In genomic region chr15:98626078-98626477, GRCm38 (mm10) we compare ENCODE assay signal across 27 mouse cellular contexts. TPM values are rescaled to one million over a fixed set of nuclear protein-coding genes. Genes with fewer than 3 reads are reported as not detected.
DNase-seq lines count a peak whose midpoint lies in the region; ATAC-seq and TF ChIP-seq lines count a peak whose summit lies in the region.
"Had no signal": no experiment of that assay in that cellular context is flagged by ENCODE, and none has a peak within 500 bp of the region (broad histone marks: within the 10 kb centered on the region; RNA-seq: fewer than 3 reads in every experiment).

No protein-coding gene starts in this region.

- no peaks in the 10 kb centered on the region; the same call in 1 of the 2 replicates for H3K27me3 ChIP-seq in intestine, embryonic 16.5 days (replicated peaks; ENCODE audit: control insufficient read depth, insufficient read depth, low read length)
- peaks cover 4% of the 10 kb centered on the region for H3K27me3 ChIP-seq in intestine, embryonic 15.5 days (replicated peaks)
- H3K27me3 ChIP-seq in C2C12 (ENCODE audit: control insufficient read depth, insufficient read depth, insufficient read length), result no peaks in the 10 kb centered on the region

- peaks cover 28% of the 10 kb centered on the region for H3K4me1 ChIP-seq in intestine, embryonic 16.5 days (ENCODE audit: control insufficient read depth, insufficient read depth, low read length)
- peaks cover 26% of the 10 kb centered on the region for H3K4me1 ChIP-seq in intestine, embryonic 15.5 days (replicated peaks)

- H3K9ac ChIP-seq in intestine, embryonic 16.5 days (ENCODE audit: low read depth, low read length), result no peak overlapping the region
- H3K9ac ChIP-seq in intestine, embryonic 15.5 days, result no peak overlapping the region
- H3K9ac ChIP-seq: embryonic facial prominence, embryonic 13.5 days; forebrain, postnatal 0 days; heart, embryonic 12.5 days; hindbrain, embryonic 14.5 days; limb, embryonic 15.5 days; liver, embryonic 15.5 days; midbrain, embryonic 15.5 days had no signal

- no peaks in the 10 kb centered on the region for H3K36me3 ChIP-seq in intestine, embryonic 16.5 days (ENCODE audit: control insufficient read depth, insufficient read depth, low read length)
- no peaks in the 10 kb centered on the region for H3K36me3 ChIP-seq in intestine, embryonic 15.5 days
- H3K36me3 ChIP-seq in C2C12 (ENCODE audit: control insufficient read depth, insufficient read depth), result no peaks in the 10 kb centered on the region
- H3K36me3 ChIP-seq: embryonic facial prominence, embryonic 13.5 days; forebrain, embryonic 10.5 days; heart, embryonic 12.5 days; limb, embryonic 15.5 days; liver, embryonic 15.5 days; midbrain, embryonic 15.5 days had no signal

- H3K4me3 ChIP-seq in intestine, embryonic 16.5 days (ENCODE audit: low read length), result no peak overlapping the region
- no peak overlapping the region for H3K4me3 ChIP-seq in intestine, embryonic 15.5 days (replicated peaks)
- no peak overlapping the region for H3K4me3 ChIP-seq in C2C12 (ENCODE audit: insufficient read depth, poor library complexity, severe bottlenecking)
- H3K4me3 ChIP-seq: embryonic facial prominence, embryonic 13.5 days; forebrain, embryonic 10.5 days; heart, embryonic 12.5 days; limb, embryonic 15.5 days; liver, embryonic 15.5 days; midbrain, embryonic 15.5 days had no signal

- no peak overlapping the region; the same call in 1 of the 2 replicates for H3K27ac ChIP-seq in intestine, embryonic 16.5 days (ENCODE audit: low read length)
- no peak overlapping the region for H3K27ac ChIP-seq in intestine, embryonic 15.5 days
- H3K27ac ChIP-seq: embryonic facial prominence, embryonic 13.5 days; forebrain, embryonic 10.5 days; hindbrain, embryonic 14.5 days; limb, embryonic 15.5 days; liver, embryonic 15.5 days; midbrain, embryonic 15.5 days had no signal

- no peaks in the 10 kb centered on the region for H3K79me2 ChIP-seq in C2C12 (ENCODE audit: control insufficient read depth, insufficient read depth)

- peak; percentile 82 for DNase-seq in 3T3-L1 (ENCODE audit: low read depth, low spot score)
- DNase-seq in ZHBTc4 (ENCODE audit: low read depth, low spot score), result peak; percentile 81
- DNase-seq in adrenal gland, postnatal 4 days (ENCODE audit: low spot score in 2 of 2), result no peak
- DNase-seq in right cerebral cortex, postnatal 4 days, result no peak
- DNase-seq: adrenal gland, postnatal 10 days; cerebellum, adult 11 months; cerebellum, postnatal 10 days; forebrain, postnatal 0 days; kidney, postnatal 25 days; right cerebral cortex, postnatal 25 days had no signal

- H3K4me2 ChIP-seq in intestine, embryonic 16.5 days (ENCODE audit: low read depth, low read length), result no peak overlapping the region
- H3K4me2 ChIP-seq in intestine, embryonic 15.5 days (replicated peaks), result no peak overlapping the region
- H3K4me2 ChIP-seq: embryonic facial prominence, embryonic 13.5 days; heart, embryonic 12.5 days; hindbrain, embryonic 14.5 days; limb, embryonic 15.5 days; liver, embryonic 15.5 days; midbrain, embryonic 15.5 days had no signal

- no peaks in the 10 kb centered on the region for H3K79me3 ChIP-seq in C2C12 (ENCODE audit: low read depth)

- no peak overlapping the region for H3ac ChIP-seq in C2C12 (ENCODE audit: control insufficient read depth, insufficient read length, low read depth)

- TF ChIP-seq CTCF in C2C12 (IDR thresholded peaks at IDR 0.05; ENCODE audit: control insufficient read depth, insufficient read depth, insufficient read length), result no peak

- 0 out of 2 replicates have a peak, but pooled peaks have one; percentile 41 for ATAC-seq in intestine, embryonic 16.5 days
- ATAC-seq in intestine, embryonic 15.5 days, result no peak
- ATAC-seq: CD4-positive, CD25-positive, alpha-beta regulatory T cell, adult 4 months; forebrain, postnatal 0 days; midbrain, embryonic 15.5 days had no signal

- 22% methylated on average over 8 of the region's 8 CpGs for WGBS in intestine, embryonic 16.5 days
- 26% methylated on average over 8 of the region's 8 CpGs for WGBS in intestine, embryonic 15.5 days

- no peaks in the 10 kb centered on the region for H3K9me3 ChIP-seq in intestine, embryonic 16.5 days (ENCODE audit: control insufficient read depth, low read length)
- no peaks in the 10 kb centered on the region for H3K9me3 ChIP-seq in intestine, embryonic 15.5 days
- H3K9me3 ChIP-seq: embryonic facial prominence, embryonic 13.5 days; forebrain, embryonic 10.5 days; limb, embryonic 15.5 days; liver, embryonic 15.5 days; midbrain, embryonic 15.5 days had no signal

TF ChIP-seq in C2C12, 6 proteins besides CTCF, POLR2A, EP300 and RAD21:
- no peak for TF ChIP-seq MYOG (IDR thresholded peaks at IDR 0.05; ENCODE audit: control insufficient read depth, extremely low read depth, insufficient read length)
- TF ChIP-seq CEBPB (IDR thresholded peaks at IDR 0.05; ENCODE audit: low read depth), result no peak
- peak; percentile 50 for TF ChIP-seq FOSL1 (IDR thresholded peaks at IDR 0.05; ENCODE audit: insufficient read depth, low read length, poor library complexity, severe bottlenecking)
- no peak for TF ChIP-seq USF1 (IDR thresholded peaks at IDR 0.05; ENCODE audit: low read depth)
- no peak for TF ChIP-seq MAX (IDR thresholded peaks at IDR 0.05)
- TF ChIP-seq MYOD1 (IDR thresholded peaks at IDR 0.05; ENCODE audit: control insufficient read depth, insufficient read length, low read depth), result no peak

RNA-seq across cellular contexts. Expression of gene Cacnb3, which starts 4.6 kb away (rescaled TPM):
- 20.3 and 22.8 TPM in 2 replicates for polyA plus RNA-seq in intestine, embryonic 16.5 days (2015; fragmentation: Nextera tagmentation; extraction: Ambion mirVana)
- 24.9 and 26.7 TPM in 2 replicates for polyA plus RNA-seq in intestine, embryonic 15.5 days (2015; fragmentation: Nextera tagmentation; extraction: Ambion mirVana)
- 112 TPM for polyA plus RNA-seq in C2C12 (2012; fragmentation: generic; extraction: Trizol)
- total RNA-seq in adrenal gland, postnatal 4 days (2021), result 10 to 100 TPM; 28.6 to 34.5 TPM
- total RNA-seq: megakaryocyte progenitor cell, adult 5-6 weeks; neutrophil, adult 5-6 weeks had no signal
- polyA plus RNA-seq: CD4-positive, CD25-positive, alpha-beta regulatory T cell, adult 4 months had no signal

RNA-seq across cellular contexts. Expression of gene Adcy6, which starts 16.2 kb away (rescaled TPM):
- 17.1 and 18.8 TPM in 2 replicates for polyA plus RNA-seq in intestine, embryonic 16.5 days (2015; fragmentation: Nextera tagmentation; extraction: Ambion mirVana)
- 21.4 and 23.0 TPM in 2 replicates for polyA plus RNA-seq in intestine, embryonic 15.5 days (2015; fragmentation: Nextera tagmentation; extraction: Ambion mirVana)
- 52.6 TPM for polyA plus RNA-seq in C2C12 (2012; fragmentation: generic; extraction: Trizol)
- 10 to 100 TPM; 78.0 to 83.3 TPM for total RNA-seq in adrenal gland, postnatal 4 days (2021)

RNA-seq across cellular contexts. Expression of gene Ddx23, which starts 36.6 kb away (rescaled TPM):
- 15.6 and 17.6 TPM in 2 replicates for polyA plus RNA-seq in intestine, embryonic 16.5 days (2015; fragmentation: Nextera tagmentation; extraction: Ambion mirVana)
- polyA plus RNA-seq in intestine, embryonic 15.5 days (2015; fragmentation: Nextera tagmentation; extraction: Ambion mirVana), result 23.3 and 23.7 TPM in 2 replicates
- polyA plus RNA-seq in C2C12 (2012; fragmentation: generic; extraction: Trizol), result 140 TPM
- 10 to 100 TPM; 76.4 to 85.9 TPM for total RNA-seq in adrenal gland, postnatal 4 days (2021)

RNA-seq across cellular contexts. Expression of gene Rnd1, which starts 51.2 kb away (rescaled TPM):
- 0.95 and 1.1 TPM in 2 replicates for polyA plus RNA-seq in intestine, embryonic 16.5 days (2015; fragmentation: Nextera tagmentation; extraction: Ambion mirVana)
- polyA plus RNA-seq in intestine, embryonic 15.5 days (2015; fragmentation: Nextera tagmentation; extraction: Ambion mirVana), result 0.97 and 1.1 TPM in 2 replicates
- 10.5 TPM for polyA plus RNA-seq in C2C12 (2012; fragmentation: generic; extraction: Trizol)
- 1 to 10 TPM; 1.1 to 1.9 TPM for total RNA-seq in adrenal gland, postnatal 4 days (2021)

RNA-seq across cellular contexts. Expression of gene 4930415O20Rik, which starts 55.3 kb away (rescaled TPM):
- 0.43 TPM in 1 of 2 replicates, not detected in the other for polyA plus RNA-seq in intestine, embryonic 16.5 days (2015; fragmentation: Nextera tagmentation; extraction: Ambion mirVana)
- 0.77 TPM in 1 of 2 replicates, not detected in the other for polyA plus RNA-seq in intestine, embryonic 15.5 days (2015; fragmentation: Nextera tagmentation; extraction: Ambion mirVana)
- polyA plus RNA-seq in C2C12 (2012; fragmentation: generic; extraction: Trizol), result 0.09 TPM
- total RNA-seq in adrenal gland, postnatal 4 days (2021), result under 1 TPM in 1 of 2 experiments, not detected in 1; 0.62 TPM
- total RNA-seq: forebrain, postnatal 0 days; layer of hippocampus, adult 8-10 months; left cerebral cortex, adult 18-20 months; left cerebral cortex, postnatal 36 days; megakaryocyte progenitor cell, adult 5-6 weeks; neutrophil, adult 5-6 weeks had no signal
- polyA plus RNA-seq: CD4-positive, CD25-positive, alpha-beta regulatory T cell, adult 4 months; embryonic facial prominence, embryonic 13.5 days; heart, embryonic 12.5 days; hindbrain, embryonic 14.5 days; limb, embryonic 15.5 days; liver, embryonic 15.5 days; lung, embryonic 16.5 days had no signal

Comparison
In these comparisons a context has a peak if more than half of its experiments do, and no peak if none do; other contexts are left out.
1. DNase-seq: peak in 3T3-L1 (single experiment) and ZHBTc4 (single experiment); none in adrenal gland, postnatal 4 days (0 of 2) and right cerebral cortex, postnatal 4 days (single experiment).